Mouse (Mus musculus) gastrocnemius, postnatal 14 days (tissue): ENCODE data around the gene Plekha6. TPM values are rescaled to one million over a fixed set of nuclear protein-coding genes. Genes with fewer than 3 reads are reported as not detected.

ENCODE experiments used
- DNase-seq: peaks from one replicate; pipeline ENCODE4 v3.0.0; 2021; ENCODE audit warnings: mixed read lengths
- intact Hi-C: fragments of 180-260 bp; cut with DNase I; formaldehyde crosslinking; loops from one replicate; pipeline ENCODE4 v1.15.1; 2025; ENCODE audit warnings: low total_unique reads
- long read RNA-seq, 2 experiments: library from polyadenylated mRNA; stranded (forward); transcript quantifications; one replicate each; pipeline ENCODE4 v2.0.0; 2021
- total RNA-seq, 2 experiments: library from RNA; stranded (reverse); gene quantifications; 2 replicates each; pipeline ENCODE4 v1.2.3; 2021

Gene Plekha6
- total RNA-seq: 10 to 100 TPM; 14.5 to 15.5 TPM
- long read RNA-seq, experiment 1, partial matches to known transcripts: 1 of 4 reads
- long read RNA-seq, experiment 1, other reads (novel, unspliced or antisense): 3 of 4 reads
- long read RNA-seq, experiment 2, partial matches to known transcripts: 3 of 6 reads
- long read RNA-seq, experiment 2, other reads (novel, unspliced or antisense): 3 of 6 reads

GRCm38 (mm10) chr1:133163820-133164431 lies at the start of gene Plekha6:
Plekha6 (plus strand) TSS chr1:133164210.
- intact Hi-C loops: no loop called here
- DNase-seq: no peak

- intact Hi-C loops: no loop called here
- no peak for DNase-seq
Measured at GRCm38 (mm10) chr1:133116108-133116507, 47.9 kb upstream of the Plekha6 start.

GRCm38 (mm10) chr1:133118127-133118526 lies 45.9 kb upstream of the Plekha6 start:
- intact Hi-C loops: no loop called here
- DNase-seq: no peak

- intact Hi-C loops: no loop called here
- DNase-seq: no peak
Measured at GRCm38 (mm10) chr1:133118844-133119243, 45.2 kb upstream of the Plekha6 start.

GRCm38 (mm10) chr1:133119931-133120712 lies 43.9 kb upstream of the Plekha6 start:
- no peak for DNase-seq
- intact Hi-C loops: no loop called here

- no peak for DNase-seq
- intact Hi-C loops: no loop called here
Measured at GRCm38 (mm10) chr1:133121246-133121645, 42.8 kb upstream of the Plekha6 start.

- intact Hi-C loops: no loop called here
Measured at GRCm38 (mm10) chr1:133124137-133124536, 39.9 kb upstream of the Plekha6 start.

GRCm38 (mm10) chr1:133125640-133126364 lies 38.2 kb upstream of the Plekha6 start:
- no peak for DNase-seq
- intact Hi-C loops: no loop called here

More at GRCm38 (mm10) chr1:133124137-133124536, 39.9 kb upstream of the Plekha6 start:
- no peak for DNase-seq

- no peak for DNase-seq
- intact Hi-C loops: no loop called here
Measured at GRCm38 (mm10) chr1:133126365-133126740, 37.7 kb upstream of the Plekha6 start.

GRCm38 (mm10) chr1:133127328-133127727 lies 36.7 kb upstream of the Plekha6 start:
- DNase-seq: no peak

GRCm38 (mm10) chr1:133129471-133130221 lies 34.4 kb upstream of the Plekha6 start:
- intact Hi-C loops: no loop called here
- DNase-seq: no peak

More at GRCm38 (mm10) chr1:133127328-133127727, 36.7 kb upstream of the Plekha6 start:
- intact Hi-C loops: no loop called here

GRCm38 (mm10) chr1:133130638-133131560 lies 33.1 kb upstream of the Plekha6 start, which contains the start of gene Ppp1r15b:
Ppp1r15b (plus strand) TSS chr1:133131143.
- intact Hi-C loops: no loop called here
- DNase-seq: peak; percentile 100

GRCm38 (mm10) chr1:133131561-133131905 lies 32.5 kb upstream of the Plekha6 start:
- intact Hi-C loops: no loop called here
- DNase-seq: no peak

GRCm38 (mm10) chr1:133131936-133132335 lies 32.1 kb upstream of the Plekha6 start:
- intact Hi-C loops: no loop called here
- peak; percentile 23 for DNase-seq

- intact Hi-C loops: no loop called here
- no peak for DNase-seq
Measured at GRCm38 (mm10) chr1:133132388-133133326, 31.4 kb upstream of the Plekha6 start.

GRCm38 (mm10) chr1:133133425-133133824 lies 30.6 kb upstream of the Plekha6 start:
- intact Hi-C loops: no loop called here
- no peak for DNase-seq

- DNase-seq: no peak
- intact Hi-C loops: no loop called here
Measured at GRCm38 (mm10) chr1:133134071-133134470, 29.9 kb upstream of the Plekha6 start.
